Mouse (Mus musculus) spleen, postnatal 10 days (tissue): ENCODE results near the gene Gja5.
A peak's percentile ranks its signal among the peaks of the same experiment; 100 is the strongest.

Experiments used
- DNase-seq, 2 experiments: peaks; one replicate each; pipeline ENCODE4 v3.0.0; 2021 to 2022; ENCODE audit warnings: low spot score in 2 of 2

The Gja5 gene

GRCm38 (mm10) chr3:96936241-96936640 is 31.7 kb downstream of the Gja5 start:
- DNase-seq = no peak

- no peak for DNase-seq
Observed at GRCm38 (mm10) chr3:96937606-96938005, 33.1 kb downstream of the Gja5 start.

GRCm38 (mm10) chr3:96938738-96939137 is 34.2 kb downstream of the Gja5 start:
- DNase-seq = peak; percentile 35 to 83

- DNase-seq = no peak
Observed at GRCm38 (mm10) chr3:96942706-96943105, 38.2 kb downstream of the Gja5 start.

GRCm38 (mm10) chr3:96953489-96954233 is 49.2 kb downstream of the Gja5 start:
- DNase-seq = no peak

GRCm38 (mm10) chr3:96960597-96960996 is 56.1 kb downstream of the Gja5 start:
- DNase-seq = no peak

- no peak for DNase-seq
Observed at GRCm38 (mm10) chr3:96963088-96964034, 58.9 kb downstream of the Gja5 start.

- no peak for DNase-seq
Observed at GRCm38 (mm10) chr3:96970986-96971385, 66.5 kb downstream of the Gja5 start.

GRCm38 (mm10) chr3:96974467-96974866 is 70.0 kb downstream of the Gja5 start:
- no peak for DNase-seq

GRCm38 (mm10) chr3:96975628-96976027 is 71.1 kb downstream of the Gja5 start:
- DNase-seq = no peak

GRCm38 (mm10) chr3:96977507-96977906 is 73.0 kb downstream of the Gja5 start:
- DNase-seq = no peak

- no peak for DNase-seq
Observed at GRCm38 (mm10) chr3:96978469-96978868, 74.0 kb downstream of the Gja5 start.

GRCm38 (mm10) chr3:96979020-96979419 is 74.5 kb downstream of the Gja5 start:
- no peak for DNase-seq

- no peak for DNase-seq
Observed at GRCm38 (mm10) chr3:96981833-96982232, 77.3 kb downstream of the Gja5 start.

GRCm38 (mm10) chr3:96982666-96983065 is 78.2 kb downstream of the Gja5 start:
- no peak for DNase-seq

GRCm38 (mm10) chr3:96992526-96992925 is 88.0 kb downstream of the Gja5 start:
- DNase-seq = no peak

- DNase-seq = no peak
Observed at GRCm38 (mm10) chr3:96997770-96998169, 93.3 kb downstream of the Gja5 start.

GRCm38 (mm10) chr3:97003111-97003510 is 98.6 kb downstream of the Gja5 start:
- DNase-seq = no peak

GRCm38 (mm10) chr3:97004509-97004908 is 100.0 kb downstream of the Gja5 start:
- DNase-seq = no peak

- no peak for DNase-seq
Observed at GRCm38 (mm10) chr3:97007010-97007448, 102.5 kb downstream of the Gja5 start.

GRCm38 (mm10) chr3:97025226-97025625 is 120.7 kb downstream of the Gja5 start:
- DNase-seq = no peak

- no peak for DNase-seq
Observed at GRCm38 (mm10) chr3:97032053-97032496, 127.6 kb downstream of the Gja5 start.

GRCm38 (mm10) chr3:97035558-97035957 is 131.1 kb downstream of the Gja5 start:
- DNase-seq = no peak
